Mouse (Mus musculus): ENCODE measurements around the gene Eif2b1.

DNA sequence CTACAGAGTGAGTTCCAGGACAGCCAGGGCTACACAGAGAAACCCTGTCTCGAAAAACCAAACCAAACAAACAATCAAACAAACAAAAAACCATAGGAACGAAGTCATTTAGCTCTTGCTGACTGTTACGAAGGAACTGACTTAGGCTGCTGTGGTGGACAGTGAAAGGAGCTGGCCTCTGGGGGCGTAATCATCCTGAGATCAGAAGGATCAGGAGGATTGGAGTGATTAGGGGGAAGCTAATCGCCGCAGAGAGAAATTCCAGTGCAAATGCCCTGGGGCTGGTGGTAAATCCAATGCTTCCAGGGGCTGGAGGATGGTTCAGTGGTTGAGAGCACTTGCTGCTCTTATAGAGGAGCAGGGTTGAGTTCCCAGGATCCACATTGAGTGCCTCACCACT, 25.3 kb downstream of the Eif2b1 start:
- TF ChIP-seq TAL1 (IDR thresholded peaks at IDR 0.05; ENCODE audit: low read length) (no peak), GATA1 (IDR thresholded peaks at IDR 0.05; ENCODE audit: low read length) (no peak)

All from erythroblast, embryonic 14.5 days (primary cell).